Mouse (Mus musculus) liver, postnatal 0 days (tissue): ENCODE data around the gene Aire. TPM values are rescaled to one million over a fixed set of nuclear protein-coding genes. Genes with fewer than 3 reads are reported as not detected.
A peak's percentile ranks its signal among the peaks of the same experiment; 100 is the strongest.

Source experiments
- ATAC-seq: fragments of 200-750 bp; cut with Nextera tagmentation; 2 replicates; pipeline ENCODE4 v1.8.0; 2017; ENCODE audit warnings: mild to moderate bottlenecking, moderate library complexity
- DNase-seq: peaks from one replicate; pipeline ENCODE4 v3.0.0-alpha.2; 2016
- H3K27ac ChIP-seq: fragments of 300-500 bp; sonication (generic); 2 replicates; pipeline ENCODE4 v1.5.1; 2014; ENCODE audit warnings: antibody characterized with exemption, moderate library complexity, mild to moderate bottlenecking, low read depth
- H3K27me3 ChIP-seq: fragments of 300-500 bp; sonication (generic); 2 replicates; pipeline ENCODE4 v1.6.1; 2014; ENCODE audit warnings: low read length, control low read depth, mixed read lengths; ENCODE audit not compliant: insufficient read depth
- H3K36me3 ChIP-seq: fragments of 300-500 bp; sonication (generic); replicated peaks from 2 replicates; pipeline ENCODE4 v1.6.1; 2014; ENCODE audit warnings: mild to moderate bottlenecking, control low read depth, low read length, moderate library complexity, mixed read lengths; ENCODE audit not compliant: insufficient read depth
- H3K4me1 ChIP-seq: fragments of 300-500 bp; sonication (generic); 2 replicates; pipeline ENCODE4 v1.6.1; 2014; ENCODE audit warnings: antibody characterized with exemption, mild to moderate bottlenecking, control low read depth; ENCODE audit not compliant: insufficient read depth
- H3K4me2 ChIP-seq: fragments of 300-500 bp; sonication (generic); 2 replicates; pipeline ENCODE4 v1.6.1; 2014; ENCODE audit warnings: low read depth, mild to moderate bottlenecking, low read length, moderate library complexity, mixed read lengths
- H3K4me3 ChIP-seq: fragments of 300-500 bp; sonication (generic); 2 replicates; pipeline ENCODE4 v1.5.1; 2014; ENCODE audit warnings: low read depth, low read length
- H3K9ac ChIP-seq: fragments of 300-500 bp; sonication (generic); replicated peaks from 2 replicates; pipeline ENCODE4 v1.6.1; 2014; ENCODE audit warnings: mild to moderate bottlenecking, moderate library complexity
- H3K9me3 ChIP-seq: fragments of 300-500 bp; sonication (generic); 2 replicates; pipeline ENCODE4 v1.6.1; 2016; ENCODE audit warnings: mild to moderate bottlenecking, control low read depth, low read length, mixed read lengths
- CTCF ChIP-seq: sonication (generic); IDR thresholded peaks from 2 replicates; pipeline ENCODE4 v1.5.1; 2016; ENCODE audit warnings: antibody characterized with exemption, low read depth
- EP300 ChIP-seq: IDR thresholded peaks from 2 replicates; pipeline ENCODE4 v1.6.1; 2016; ENCODE audit warnings: antibody characterized with exemption, low read depth, mild to moderate bottlenecking
- WGBS: fragments of 180-500 bp; shearing (Covaris S2); extraction: QIAGEN DNeasy Blood & Tissue Kit; methylation state at CpG from one replicate; pipeline ENCODE4 v1.1.7; 2014; ENCODE audit not compliant: insufficient replicate concordance; 5-methylcytosine and 5-hydroxymethylcytosine counted together
- polyA plus RNA-seq: library from polyadenylated mRNA; unstranded; fragments of >200 nt; fragmentation: Nextera tagmentation; extraction: Ambion mirVana; gene quantifications from 2 replicates; pipeline ENCODE4 v1.2.1, GENCODE M21; 2015

Gene Aire
- polyA plus RNA-seq, 1 experiment from 2014 or later: not detected

- DNase-seq (no peak), ATAC-seq (no peak)
- H3K4me3 ChIP-seq: no peak overlapping the region
- peaks cover 7% of the 10 kb centered on the region for H3K4me1 ChIP-seq
- H3K27ac ChIP-seq: no peak overlapping the region
- H3K36me3 ChIP-seq: peaks cover 74% of the 10 kb centered on the region
- H3K9me3 ChIP-seq: no peaks in the 10 kb centered on the region
- H3K9ac ChIP-seq: no peak overlapping the region
- 90% methylated on average over 5 of the region's 5 CpGs for WGBS
- TF ChIP-seq EP300 (no peak), CTCF (no peak)
- no peaks in the 10 kb centered on the region for H3K27me3 ChIP-seq
- H3K4me2 ChIP-seq: no peak overlapping the region
Measured at GRCm38 (mm10) chr10:78000200-78000599, 43.2 kb downstream of the Aire start.

- no peak overlapping the region for H3K4me3 ChIP-seq
- H3K27me3 ChIP-seq: no peaks in the 10 kb centered on the region
Measured at GRCm38 (mm10) chr10:77995639-77996038, 47.8 kb downstream of the Aire start.

GRCm38 (mm10) chr10:77985775-77986174 is 57.6 kb downstream of the Aire start:
- no peaks in the 10 kb centered on the region for H3K4me1 ChIP-seq
- no peaks in the 10 kb centered on the region for H3K27me3 ChIP-seq
- no peak overlapping the region for H3K4me2 ChIP-seq
- no peak for ATAC-seq
- peaks cover 37% of the 10 kb centered on the region for H3K36me3 ChIP-seq
- H3K4me3 ChIP-seq: no peak overlapping the region
- H3K9me3 ChIP-seq: no peaks in the 10 kb centered on the region
- DNase-seq: no peak
- H3K27ac ChIP-seq: no peak overlapping the region
- H3K9ac ChIP-seq: no peak overlapping the region
- WGBS: 83% methylated on average over 5 of the region's 5 CpGs
- TF ChIP-seq CTCF (no peak), EP300 (no peak)

More at GRCm38 (mm10) chr10:77995639-77996038, 47.8 kb downstream of the Aire start:
- peaks cover 87% of the 10 kb centered on the region for H3K36me3 ChIP-seq
- H3K4me1 ChIP-seq: no peaks in the 10 kb centered on the region
- H3K27ac ChIP-seq: no peak overlapping the region
- WGBS: 87% methylated on average over 3 of the region's 3 CpGs
- DNase-seq: no peak
- TF ChIP-seq CTCF (no peak), EP300 (no peak)
- no peak overlapping the region for H3K9ac ChIP-seq
- no peak for ATAC-seq
- H3K9me3 ChIP-seq: no peaks in the 10 kb centered on the region
- no peak overlapping the region for H3K4me2 ChIP-seq

- H3K9ac ChIP-seq: no peak overlapping the region
Measured at GRCm38 (mm10) chr10:77984660-77985059, 58.8 kb downstream of the Aire start.

More at GRCm38 (mm10) chr10:77984660-77985059, 58.8 kb downstream of the Aire start:
- Histone ChIP-seq H3K9me3 (no peaks in the 10 kb centered on the region), H3K36me3 (peaks cover 26% of the 10 kb centered on the region), H3K4me2 (no peak overlapping the region), H3K4me3 (no peak overlapping the region), H3K4me1 (no peaks in the 10 kb centered on the region), H3K27ac (no peak overlapping the region), H3K27me3 (no peaks in the 10 kb centered on the region)
- DNase-seq: peak; percentile 83
- TF ChIP-seq CTCF (peak; percentile 95), EP300 (no peak)
- 2% methylated on average over 4 of the region's 4 CpGs for WGBS
- ATAC-seq: peak; percentile 71

Other genes with a start within 250 kb of the Aire start
- gene Gm9639, start 248.5 kb downstream of the Aire start, polyA plus RNA-seq: not detected in 2 replicates
- gene Gm19668, start 244.5 kb downstream of the Aire start, polyA plus RNA-seq: not detected in 2 replicates
- not detected in 2 replicates for gene Gm9507, start 231.8 kb downstream of the Aire start, polyA plus RNA-seq
- gene Gm2696, start 228.9 kb downstream of the Aire start, polyA plus RNA-seq: not detected in 2 replicates
- not detected in 2 replicates for gene Krtap10-4, start 216.5 kb downstream of the Aire start, polyA plus RNA-seq
- not detected in 2 replicates for gene Krtap10-10, start 207.7 kb downstream of the Aire start, polyA plus RNA-seq
- gene Gm36176, start 196.8 kb downstream of the Aire start, polyA plus RNA-seq: not detected in 2 replicates
- gene Gm10318, start 190.8 kb downstream of the Aire start, polyA plus RNA-seq: not detected in 2 replicates
- gene Gm3285, start 181.6 kb downstream of the Aire start, polyA plus RNA-seq: not detected in 2 replicates
- 24.4 and 26.6 TPM in 2 replicates for gene Lrrc3, start 141.1 kb downstream of the Aire start, polyA plus RNA-seq
- gene Trpm2, start 73.0 kb downstream of the Aire start, polyA plus RNA-seq: 1.5 and 1.7 TPM in 2 replicates
- 4.0 and 4.4 TPM in 2 replicates for gene 1810043G02Rik, start 65.1 kb downstream of the Aire start, polyA plus RNA-seq
- 23.5 and 31.3 TPM in 2 replicates for gene Pfkl, start 33.5 kb downstream of the Aire start, polyA plus RNA-seq
- not detected in 2 replicates for gene Dnmt3l, start 1.7 kb downstream of the Aire start, polyA plus RNA-seq
- 0.86 and 1.2 TPM in 2 replicates for gene Icosl, start 25.7 kb upstream of the Aire start, polyA plus RNA-seq
- gene D10Jhu81e, start 126.2 kb upstream of the Aire start, polyA plus RNA-seq: 20.8 and 23.9 TPM in 2 replicates
- 5.3 and 6.1 TPM in 2 replicates for gene Pwp2, start 141.5 kb upstream of the Aire start, polyA plus RNA-seq
- 13.9 and 14.7 TPM in 2 replicates for gene Trappc10, start 201.0 kb upstream of the Aire start, polyA plus RNA-seq